Mouse (Mus musculus): ENCODE results near the gene Nudt16l1. TPM values are rescaled to one million over a fixed set of nuclear protein-coding genes. Genes with fewer than 3 reads are reported as not detected.
A peak's percentile ranks its signal among the peaks of the same experiment; 100 is the strongest.

Nudt16l1 gene
- polyA plus RNA-seq, 2 experiments, result 28.8 to 51.8 TPM

DNA sequence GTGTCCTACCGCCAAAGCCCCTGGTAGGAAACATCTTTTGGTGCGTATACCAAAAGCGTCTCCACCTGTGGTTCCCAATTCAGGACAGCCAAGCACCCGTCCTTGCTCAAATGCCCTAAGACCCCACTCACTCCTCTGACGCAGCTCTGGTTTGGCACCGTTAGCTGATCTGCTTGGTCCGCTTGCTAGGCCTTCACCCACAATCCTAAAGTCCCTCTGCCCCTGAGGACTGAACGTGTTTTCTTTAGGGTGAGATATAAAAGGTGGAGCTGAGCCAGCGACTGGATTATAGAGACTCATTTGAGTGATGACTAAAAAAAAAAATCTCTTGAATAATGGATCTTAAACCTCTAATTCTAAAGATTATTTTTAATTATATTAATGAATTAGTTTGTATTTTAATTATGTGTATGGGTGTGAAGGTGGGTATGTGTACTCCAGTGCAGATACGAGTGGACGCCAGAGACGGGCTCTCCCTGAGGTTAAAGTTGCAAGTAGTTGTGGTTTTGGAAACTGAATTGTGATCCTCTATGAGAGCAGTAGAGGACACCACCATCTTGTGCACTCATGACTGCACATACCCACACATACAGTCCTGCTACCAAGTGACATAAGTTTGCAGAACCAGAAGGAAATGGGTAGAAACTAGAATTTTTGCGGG, 26.3 kb downstream of the Nudt16l1 start:
- TF ChIP-seq EP300 (IDR thresholded peaks at IDR 0.05; ENCODE audit: low read depth), result no peak
- TF ChIP-seq CTCF (IDR thresholded peaks at IDR 0.05; ENCODE audit: low read depth), result no peak
- no peak for ATAC-seq (ENCODE audit: insufficient read depth)
- WGBS (ENCODE audit: insufficient replicate concordance), result 16% methylated on average over 13 of the region's 13 CpGs
- H3K27me3 ChIP-seq (ENCODE audit: control insufficient read depth, insufficient read depth, low read length), result no peaks in the 10 kb centered on the region
- peak overlapping the region; percentile 71 for H3K9ac ChIP-seq (replicated peaks)
- no peaks in the 10 kb centered on the region for H3K9me3 ChIP-seq (ENCODE audit: control insufficient read depth, low read length)
- peak overlapping the region; percentile 85 for H3K4me2 ChIP-seq (ENCODE audit: low read depth)
- peak in 1 of 3 experiments; percentile 9 for DNase-seq (ENCODE audit: low read depth in 3 of 3, low spot score in 3 of 3)
- H3K4me3 ChIP-seq (ENCODE audit: insufficient read depth in 1 of 2, low read depth in 2 of 2, low read length in 2 of 2), result peak overlapping the region; percentile 72 to 81
- H3K27ac ChIP-seq, result peak overlapping the region; percentile 51
- peaks cover 0 to 11% of the 10 kb centered on the region in 2 experiments for H3K4me1 ChIP-seq (replicated peaks; ENCODE audit: control insufficient read depth in 2 of 2, insufficient read depth in 2 of 2, low read length in 1 of 2)
- H3K36me3 ChIP-seq (replicated peaks; ENCODE audit: control insufficient read depth, insufficient read depth, low read depth), result no peaks in the 10 kb centered on the region

DNA sequence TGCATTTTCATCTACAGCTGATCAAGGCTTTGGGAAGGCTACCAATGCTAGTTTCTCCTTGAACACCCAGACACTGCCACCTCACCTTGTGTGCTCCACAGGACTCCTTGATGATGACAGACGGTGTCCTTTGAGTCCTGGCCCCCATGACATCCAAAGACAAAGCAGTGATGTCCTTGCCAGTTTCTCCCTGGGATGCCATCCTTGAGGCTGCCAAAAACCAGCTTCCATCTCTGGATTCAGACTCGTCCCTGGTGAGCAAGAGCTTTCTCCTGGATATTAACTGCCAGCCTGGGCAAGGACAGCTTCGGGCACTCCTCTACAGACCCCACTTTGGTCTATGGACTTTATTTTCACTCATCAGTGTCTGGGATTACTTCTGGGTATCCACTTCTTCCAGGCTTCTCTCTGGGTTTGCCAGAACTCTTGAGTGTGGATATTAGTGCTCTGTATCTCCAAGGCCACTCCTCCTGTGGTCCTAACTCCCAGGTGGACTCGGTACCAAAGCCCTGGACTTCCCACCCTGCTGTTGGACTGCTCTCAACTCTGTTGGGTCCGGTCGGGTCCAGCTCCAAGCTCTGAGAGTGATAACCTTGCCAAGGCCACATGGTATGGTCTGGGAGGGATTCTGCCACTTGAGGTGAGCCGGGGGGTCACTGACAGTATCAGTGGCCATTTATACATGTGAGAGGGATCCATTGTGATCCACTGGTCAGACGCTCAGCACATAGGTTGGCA, 27.0 kb downstream of the Nudt16l1 start:
- H3K9ac ChIP-seq (replicated peaks), result no peak overlapping the region
- H3K4me2 ChIP-seq (ENCODE audit: low read depth), result peak overlapping the region; percentile 85
- no peaks in the 10 kb centered on the region for H3K27me3 ChIP-seq (ENCODE audit: control insufficient read depth, insufficient read depth, low read length)
- no peaks in the 10 kb centered on the region for H3K9me3 ChIP-seq (ENCODE audit: control insufficient read depth, low read length)
- H3K27ac ChIP-seq, result no peak overlapping the region
- H3K36me3 ChIP-seq (replicated peaks; ENCODE audit: control insufficient read depth, insufficient read depth, low read depth), result no peaks in the 10 kb centered on the region
- TF ChIP-seq CTCF (IDR thresholded peaks at IDR 0.05; ENCODE audit: low read depth), result no peak
- TF ChIP-seq EP300 (IDR thresholded peaks at IDR 0.05; ENCODE audit: low read depth), result no peak
- H3K4me3 ChIP-seq (ENCODE audit: insufficient read depth in 1 of 2, low read depth in 2 of 2, low read length in 2 of 2), result no peak overlapping the region
- WGBS (ENCODE audit: insufficient replicate concordance), result 69% methylated on average over 8 of the region's 8 CpGs
- DNase-seq (ENCODE audit: low read depth in 3 of 3, low spot score in 3 of 3) (no peak), ATAC-seq (ENCODE audit: insufficient read depth) (no peak)
- H3K4me1 ChIP-seq (replicated peaks; ENCODE audit: control insufficient read depth in 2 of 2, insufficient read depth in 2 of 2, low read length in 1 of 2), result peaks cover 0 to 11% of the 10 kb centered on the region in 2 experiments

DNA sequence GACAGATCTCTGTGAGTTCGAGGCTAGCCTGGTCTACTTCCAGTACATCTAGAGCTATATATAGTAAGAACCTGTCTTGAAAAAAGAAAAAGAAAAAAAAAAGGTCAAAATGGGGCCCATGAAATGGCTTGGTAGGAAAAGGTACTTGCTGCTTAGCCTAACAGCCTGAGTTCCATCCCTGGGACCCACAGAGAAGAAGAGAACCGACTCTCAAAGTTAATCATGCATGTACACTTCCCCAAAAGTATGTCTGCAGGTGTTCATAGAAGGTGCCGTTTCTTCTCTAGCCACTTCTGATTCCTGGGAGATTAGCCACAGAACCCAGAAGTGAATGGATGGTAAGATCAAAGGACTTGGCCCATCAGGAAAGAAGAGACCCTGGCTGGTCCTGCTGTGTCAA, 29.9 kb downstream of the Nudt16l1 start:
- Histone ChIP-seq H3K4me1 (replicated peaks; ENCODE audit: control insufficient read depth in 2 of 2, insufficient read depth in 2 of 2, low read length in 1 of 2) (peaks cover 0 to 11% of the 10 kb centered on the region in 2 experiments; a peak in 3 of 4 replicates), H3K4me3 (ENCODE audit: insufficient read depth in 1 of 2, low read depth in 2 of 2, low read length in 2 of 2) (no peak overlapping the region), H3K27ac (no peak overlapping the region), H3K4me2 (ENCODE audit: low read depth) (no peak overlapping the region), H3K27me3 (ENCODE audit: control insufficient read depth, insufficient read depth, low read length) (no peaks in the 10 kb centered on the region), H3K9ac (replicated peaks) (no peak overlapping the region), H3K36me3 (replicated peaks; ENCODE audit: control insufficient read depth, insufficient read depth, low read depth) (no peaks in the 10 kb centered on the region), H3K9me3 (ENCODE audit: control insufficient read depth, low read length) (no peaks in the 10 kb centered on the region)
- ATAC-seq (ENCODE audit: insufficient read depth) (no peak), DNase-seq (ENCODE audit: low read depth in 3 of 3, low spot score in 3 of 3) (no peak)
- no peak for TF ChIP-seq EP300 (IDR thresholded peaks at IDR 0.05; ENCODE audit: low read depth)
- no peak for TF ChIP-seq CTCF (IDR thresholded peaks at IDR 0.05; ENCODE audit: low read depth)
- WGBS (ENCODE audit: insufficient replicate concordance), result 53% methylated on average over 3 of the region's 3 CpGs

DNA sequence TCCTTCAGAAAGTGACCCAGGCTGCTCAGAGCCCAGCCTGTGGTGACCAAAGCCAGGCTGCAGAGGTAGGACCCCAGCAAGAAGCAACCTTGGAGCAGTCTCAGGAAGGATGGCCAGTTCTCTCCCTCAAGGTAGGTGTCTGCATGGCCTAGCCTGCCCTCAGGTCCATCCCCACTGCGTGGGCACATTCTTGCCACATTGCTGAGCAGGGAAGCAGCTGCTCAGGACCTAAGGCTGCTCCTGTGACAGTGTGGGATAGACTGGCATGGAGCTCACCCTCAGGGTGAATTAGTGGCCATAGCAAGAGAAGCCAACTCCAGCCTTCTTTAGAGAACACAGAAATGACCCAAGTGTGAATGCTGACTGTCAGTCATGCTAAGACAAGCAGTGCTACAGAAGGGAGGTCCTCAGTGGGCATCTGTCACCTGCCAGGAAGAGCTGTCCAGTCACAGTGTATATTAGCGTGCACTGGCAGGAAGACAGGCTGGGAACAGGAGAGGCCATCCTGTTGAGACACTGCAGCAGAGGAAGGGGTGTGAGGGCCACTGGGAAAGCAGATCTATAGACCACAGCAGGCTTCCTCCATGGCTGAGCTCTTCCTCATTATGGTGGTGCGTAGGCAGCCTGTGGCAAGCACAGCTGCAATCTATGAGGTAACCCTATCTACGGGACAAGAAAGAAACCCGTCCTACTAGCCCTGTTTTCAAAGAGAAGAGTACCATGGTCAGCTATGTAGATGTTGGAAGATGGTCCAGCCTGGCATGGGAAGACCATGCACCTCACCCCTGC, 30.7 kb downstream of the Nudt16l1 start:
- no peak overlapping the region for H3K4me3 ChIP-seq (ENCODE audit: insufficient read depth in 1 of 2, low read depth in 2 of 2, low read length in 2 of 2)
- H3K9me3 ChIP-seq (ENCODE audit: control insufficient read depth, low read length), result no peaks in the 10 kb centered on the region
- peaks cover 0 to 11% of the 10 kb centered on the region in 2 experiments; a peak in 2 of 4 replicates for H3K4me1 ChIP-seq (replicated peaks; ENCODE audit: control insufficient read depth in 2 of 2, insufficient read depth in 2 of 2, low read length in 1 of 2)
- ATAC-seq (ENCODE audit: insufficient read depth) (no peak), DNase-seq (ENCODE audit: low read depth in 3 of 3, low spot score in 3 of 3) (no peak)
- 36% methylated on average over 5 of the region's 5 CpGs for WGBS (ENCODE audit: insufficient replicate concordance)
- TF ChIP-seq CTCF (IDR thresholded peaks at IDR 0.05; ENCODE audit: low read depth) (no peak), EP300 (IDR thresholded peaks at IDR 0.05; ENCODE audit: low read depth) (no peak)
- no peak overlapping the region for H3K27ac ChIP-seq
- no peaks in the 10 kb centered on the region for H3K27me3 ChIP-seq (ENCODE audit: control insufficient read depth, insufficient read depth, low read length)
- H3K9ac ChIP-seq (replicated peaks), result no peak overlapping the region
- no peak overlapping the region for H3K4me2 ChIP-seq (ENCODE audit: low read depth)
- no peaks in the 10 kb centered on the region for H3K36me3 ChIP-seq (replicated peaks; ENCODE audit: control insufficient read depth, insufficient read depth, low read depth)

All from liver, embryonic 14.5 days (tissue).